Mouse (Mus musculus) forebrain, embryonic 11.5 days (tissue): ENCODE data around the gene Zbtb17. TPM values are rescaled to one million over a fixed set of nuclear protein-coding genes. Genes with fewer than 3 reads are reported as not detected.

Experiments
- ATAC-seq: fragments of 200-750 bp; cut with Nextera tagmentation; replicated peaks from 2 replicates; pipeline ENCODE4 v1.8.0; 2017; ENCODE audit warnings: moderate TSS enrichment; ENCODE audit not compliant: low FRiP score
- DNase-seq: peaks from one replicate; pipeline ENCODE4 v3.0.0-alpha.2; 2017; ENCODE audit warnings: low spot score
- H3K27ac ChIP-seq: fragments of 300-500 bp; sonication (generic); 2 replicates; pipeline ENCODE4 v1.5.1; 2014; ENCODE audit warnings: low read depth, low read length
- H3K27me3 ChIP-seq: fragments of 300-500 bp; sonication (generic); 2 replicates; pipeline ENCODE4 v1.6.1; 2014; ENCODE audit warnings: mild to moderate bottlenecking, low read length, mixed read lengths; ENCODE audit not compliant: control insufficient read depth, insufficient read depth
- H3K36me3 ChIP-seq: fragments of 300-500 bp; sonication (generic); 2 replicates; pipeline ENCODE4 v1.6.1; 2014; ENCODE audit warnings: mild to moderate bottlenecking, low read length, moderate library complexity, mixed read lengths; ENCODE audit not compliant: control insufficient read depth, insufficient read depth
- H3K4me1 ChIP-seq: fragments of 300-500 bp; sonication (generic); replicated peaks from 2 replicates; pipeline ENCODE4 v1.6.1; 2014; ENCODE audit warnings: low read length, mixed read lengths; ENCODE audit not compliant: control insufficient read depth, insufficient read depth
- H3K4me2 ChIP-seq: fragments of 300-500 bp; sonication (generic); 2 replicates; pipeline ENCODE4 v1.6.1; 2014; ENCODE audit warnings: low read depth, mild to moderate bottlenecking, low read length, moderate library complexity, mixed read lengths; ENCODE audit not compliant: severe bottlenecking
- H3K4me3 ChIP-seq: fragments of 300-500 bp; sonication (generic); 2 replicates; pipeline ENCODE4 v1.5.1; 2014; ENCODE audit warnings: low read depth, low read length
- H3K9ac ChIP-seq: fragments of 300-500 bp; sonication (generic); 2 replicates; pipeline ENCODE4 v1.6.1; 2014; ENCODE audit warnings: low read length
- H3K9me3 ChIP-seq: fragments of 300-500 bp; sonication (generic); 2 replicates; pipeline ENCODE4 v1.6.1; 2016; ENCODE audit warnings: low read length, mixed read lengths; ENCODE audit not compliant: control insufficient read depth
- WGBS: fragments of 180-500 bp; shearing (Covaris S2); extraction: QIAGEN DNeasy Blood & Tissue Kit; methylation state at CpG from one replicate; pipeline ENCODE4 v1.1.7; 2014; 5-methylcytosine and 5-hydroxymethylcytosine counted together
- polyA plus RNA-seq: library from polyadenylated mRNA; unstranded; fragments of >200 nt; fragmentation: Nextera tagmentation; extraction: Ambion mirVana; gene quantifications from 2 replicates; pipeline ENCODE4 v1.2.1, GENCODE M21; 2014

Gene Zbtb17
- polyA plus RNA-seq, 1 experiment from 2014 or later, result 50.8 TPM

DNA sequence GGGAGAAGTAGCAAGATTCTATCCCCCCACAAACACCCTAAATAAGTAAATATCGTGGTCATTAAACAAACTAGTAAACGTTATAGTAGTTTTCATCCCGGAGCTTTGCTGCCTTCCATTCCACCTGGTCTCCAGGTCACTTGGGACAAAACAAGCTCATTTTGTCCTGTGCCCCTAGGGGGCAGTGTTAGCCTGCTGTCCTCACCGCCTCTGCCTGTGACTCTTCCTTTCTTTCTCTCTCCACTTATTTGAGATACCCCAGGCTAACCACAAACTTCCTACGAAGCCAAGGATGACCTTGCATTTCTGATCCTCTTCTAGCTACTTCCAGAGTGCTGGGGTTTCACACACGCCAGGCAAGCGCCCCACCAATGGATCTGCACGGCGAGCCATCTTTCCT, 13.5 kb upstream of the Zbtb17 start:
- Histone ChIP-seq H3K4me1 (0 out of 2 replicates have a peak, but pooled peaks cover 2% of the 10 kb centered on the region), H3K4me2 (no peak overlapping the region), H3K27me3 (no peaks in the 10 kb centered on the region; the same call in 1 of the 2 replicates), H3K4me3 (no peak overlapping the region), H3K9me3 (no peaks in the 10 kb centered on the region), H3K9ac (no peak overlapping the region), H3K27ac (no peak overlapping the region), H3K36me3 (no peaks in the 10 kb centered on the region)
- ATAC-seq (no peak), DNase-seq (peak; percentile 78)
- WGBS, result 53% methylated on average over 9 of the region's 9 CpGs

DNA sequence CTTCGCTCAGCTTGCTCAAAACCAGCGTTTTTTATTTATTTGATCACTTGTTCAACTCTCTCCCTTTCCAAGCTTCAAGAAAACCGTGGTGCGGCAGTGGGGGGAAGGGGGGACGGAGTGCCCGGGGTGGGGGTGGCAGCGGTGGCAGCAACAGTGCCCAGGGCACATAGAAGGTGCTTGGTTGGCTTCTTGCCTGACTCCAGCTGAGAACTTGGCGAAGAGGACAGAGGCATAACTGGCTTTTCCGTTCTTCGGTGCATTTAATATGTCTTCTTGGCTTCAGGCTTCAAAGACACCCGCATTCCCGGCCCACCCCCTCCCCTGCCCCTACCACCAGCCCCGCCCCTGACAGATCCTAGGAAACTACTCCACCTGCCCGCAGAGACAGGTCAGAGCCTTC, 11.8 kb upstream of the Zbtb17 start:
- H3K9ac ChIP-seq, result no peak overlapping the region
- DNase-seq (no peak), ATAC-seq (no peak)
- WGBS, result 79% methylated on average over 14 of the region's 14 CpGs
- H3K4me1 ChIP-seq, result no peaks in the 10 kb centered on the region
- H3K9me3 ChIP-seq, result no peaks in the 10 kb centered on the region
- no peaks in the 10 kb centered on the region for H3K36me3 ChIP-seq
- no peak overlapping the region for H3K4me2 ChIP-seq
- H3K27ac ChIP-seq, result no peak overlapping the region
- H3K27me3 ChIP-seq, result no peaks in the 10 kb centered on the region
- H3K4me3 ChIP-seq, result no peak overlapping the region

DNA sequence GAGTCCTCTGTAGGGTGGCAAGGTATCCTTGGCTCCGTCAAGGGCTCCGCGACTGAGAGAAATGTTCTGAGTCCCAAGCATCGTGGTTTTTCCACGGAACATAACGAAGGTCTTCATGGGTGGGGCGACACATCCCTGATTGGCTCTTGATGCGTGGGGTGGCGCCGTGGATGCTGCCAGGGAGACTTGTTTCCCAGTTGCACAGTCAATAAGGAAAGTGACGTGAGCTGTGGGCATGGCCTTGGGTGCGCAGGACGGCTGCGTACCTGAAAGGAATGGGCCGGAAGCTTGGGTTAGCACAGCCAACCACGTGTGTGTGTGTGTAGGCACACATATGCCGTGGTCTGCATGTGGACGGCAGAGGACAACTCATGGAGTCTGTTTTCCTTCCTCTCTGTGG, 11.3 kb upstream of the Zbtb17 start:
- Histone ChIP-seq H3K9me3 (no peaks in the 10 kb centered on the region), H3K27me3 (no peaks in the 10 kb centered on the region), H3K4me1 (no peaks in the 10 kb centered on the region), H3K4me2 (no peak overlapping the region), H3K9ac (no peak overlapping the region), H3K36me3 (no peaks in the 10 kb centered on the region), H3K27ac (no peak overlapping the region), H3K4me3 (no peak overlapping the region)
- 84% methylated on average over 18 of the region's 18 CpGs for WGBS
- DNase-seq (no peak), ATAC-seq (no peak)

DNA sequence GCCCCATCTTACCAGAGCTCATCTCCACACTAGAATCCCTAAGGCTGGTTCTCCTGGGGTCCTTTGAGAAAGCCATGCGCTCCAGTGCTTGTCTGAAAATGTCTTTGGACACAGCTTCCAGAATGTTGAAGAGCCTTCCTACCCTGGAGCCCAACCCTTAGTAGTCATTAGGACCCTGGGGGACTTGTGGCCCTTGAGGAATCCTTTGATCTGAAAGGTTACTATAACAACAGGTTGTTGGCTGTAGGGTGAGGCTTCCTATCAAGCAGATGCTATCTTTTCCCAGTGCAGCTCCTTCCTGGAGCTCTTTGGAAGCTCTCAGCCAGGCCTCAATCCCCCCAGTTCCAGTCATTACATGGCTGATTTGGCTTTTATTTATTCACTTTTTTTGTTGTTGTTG, 8.5 kb upstream of the Zbtb17 start, which contains the start of gene Srarp:
Srarp (minus strand) TSS at position 132 of the 400 bp plus-strand sequence.
- H3K27me3 ChIP-seq, result no peaks in the 10 kb centered on the region
- H3K36me3 ChIP-seq, result no peaks in the 10 kb centered on the region
- H3K9me3 ChIP-seq, result no peaks in the 10 kb centered on the region
- H3K4me3 ChIP-seq, result no peak within 1 kb of the TSS
- DNase-seq (no peak), ATAC-seq (no peak)
- no peak within 1 kb of the TSS for H3K27ac ChIP-seq
- H3K4me1 ChIP-seq, result no peaks in the 10 kb centered on the region
- no peak within 1 kb of the TSS for H3K4me2 ChIP-seq
- 95% methylated on average over 1 of the region's 1 CpGs for WGBS
- H3K9ac ChIP-seq, result no peak within 1 kb of the TSS

DNA sequence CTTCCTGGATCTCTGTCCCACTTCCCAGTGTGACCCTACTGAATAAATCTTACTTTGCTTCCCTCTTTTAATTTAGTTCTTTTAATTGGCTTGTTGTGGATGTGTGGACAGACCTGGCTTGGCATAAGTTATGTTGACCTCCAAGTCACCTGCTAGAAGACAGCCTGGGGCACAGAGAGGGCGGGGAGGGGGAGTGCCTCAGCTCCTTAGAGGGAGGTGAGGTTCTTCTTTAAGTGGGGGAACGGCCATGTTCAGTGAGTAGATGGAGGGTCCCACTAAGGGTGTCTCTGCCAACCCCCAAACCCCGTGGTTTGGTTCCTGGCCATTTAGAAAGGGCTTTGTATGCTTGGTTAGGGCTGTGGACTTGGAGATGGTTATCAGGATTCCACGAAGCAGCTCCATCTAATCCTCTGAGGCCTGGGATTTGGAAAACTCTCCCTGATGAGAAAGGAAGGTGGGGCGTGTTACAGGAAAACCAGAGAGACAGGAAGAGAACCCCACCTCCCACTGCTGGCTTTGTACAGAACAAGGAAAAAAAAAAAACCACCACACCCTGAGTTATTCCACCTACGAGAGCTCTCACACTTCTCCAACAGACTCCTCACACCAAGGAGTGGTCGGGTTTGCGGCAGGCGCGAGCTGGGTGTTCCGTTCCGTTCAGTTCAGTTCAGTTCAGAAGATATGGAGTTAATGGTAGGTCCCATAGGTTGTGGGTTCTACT, 5.2 kb upstream of the Zbtb17 start:
- no peak overlapping the region for H3K27ac ChIP-seq
- H3K9ac ChIP-seq, result no peak overlapping the region
- no peaks in the 10 kb centered on the region for H3K9me3 ChIP-seq
- no peak for ATAC-seq
- H3K36me3 ChIP-seq, result no peaks in the 10 kb centered on the region
- no peak overlapping the region for H3K4me3 ChIP-seq
- H3K27me3 ChIP-seq, result no peaks in the 10 kb centered on the region
- no peaks in the 10 kb centered on the region for H3K4me1 ChIP-seq
- 85% methylated on average over 12 of the region's 12 CpGs for WGBS
- no peak for DNase-seq
- H3K4me2 ChIP-seq, result no peak overlapping the region

DNA sequence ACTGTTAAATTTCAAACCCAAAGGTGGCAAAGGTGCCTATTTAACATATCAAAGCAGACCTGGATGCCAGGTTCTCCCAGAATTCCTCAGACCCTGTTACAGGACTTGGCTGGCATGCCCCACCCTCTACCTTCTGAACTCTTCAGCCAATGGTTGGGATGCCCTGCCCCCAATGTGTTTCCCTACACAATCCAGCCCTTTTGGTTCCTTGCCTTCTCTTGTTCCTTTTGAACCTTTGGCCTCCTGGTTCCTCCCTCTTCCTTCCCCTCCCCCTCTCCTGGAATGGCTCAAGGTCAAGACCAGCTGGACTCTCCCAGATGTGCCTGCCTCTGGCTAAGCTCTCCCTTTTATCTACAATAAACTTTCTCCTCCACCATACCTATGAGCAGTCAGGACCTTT, 3.6 kb upstream of the Zbtb17 start:
- Histone ChIP-seq H3K9me3 (no peaks in the 10 kb centered on the region), H3K36me3 (no peaks in the 10 kb centered on the region), H3K27ac (no peak overlapping the region), H3K4me1 (peaks cover 6% of the 10 kb centered on the region), H3K4me3 (no peak overlapping the region), H3K27me3 (no peaks in the 10 kb centered on the region), H3K9ac (no peak overlapping the region), H3K4me2 (no peak overlapping the region)
- DNase-seq, result no peak
- ATAC-seq, result no peak

DNA sequence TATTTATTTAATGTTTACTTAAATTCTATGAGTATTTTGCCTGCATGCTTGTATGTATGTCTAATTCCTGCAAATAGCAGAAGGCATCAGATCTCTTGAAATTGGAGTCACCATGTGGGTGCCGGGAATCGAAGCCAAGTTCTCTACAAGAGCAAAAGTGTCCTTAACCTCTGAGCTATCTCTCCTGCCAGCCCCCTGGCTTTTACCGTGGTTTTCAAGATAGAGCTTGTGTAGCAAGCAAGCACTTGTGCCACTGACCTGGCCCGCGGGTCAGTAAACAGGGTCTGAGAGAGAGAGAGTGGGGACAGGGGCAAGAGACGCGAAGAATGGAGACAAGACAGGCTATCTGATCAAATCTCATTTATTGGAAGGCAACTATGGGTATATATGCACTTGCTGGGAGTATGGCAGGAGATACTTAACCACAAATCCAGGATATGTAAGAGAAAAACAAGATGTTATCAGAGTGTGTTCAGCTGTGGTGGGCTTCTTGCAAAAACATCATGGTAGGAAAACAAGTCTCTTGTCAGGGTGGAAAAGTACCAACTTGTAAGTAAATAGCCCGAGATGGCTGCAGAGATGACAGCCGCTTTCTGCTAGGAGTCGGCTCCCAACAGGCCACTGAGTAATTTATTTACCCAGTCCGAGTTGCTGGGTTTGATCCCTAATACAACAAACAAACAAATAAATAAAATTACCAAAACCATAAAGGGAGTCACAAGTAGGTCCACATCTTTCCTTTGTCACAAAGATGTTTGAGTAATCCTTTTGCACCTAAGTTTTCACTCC, 619 bp upstream of the Zbtb17 start:
- Histone ChIP-seq H3K27me3 (no peaks in the 10 kb centered on the region), H3K4me2 (peak overlapping the region; percentile 48), H3K9ac (peak overlapping the region; percentile 97), H3K9me3 (no peaks in the 10 kb centered on the region), H3K4me3 (peak overlapping the region; percentile 99), H3K4me1 (peaks cover 7% of the 10 kb centered on the region), H3K27ac (no peak overlapping the region), H3K36me3 (no peaks in the 10 kb centered on the region; the same call in 1 of the 2 replicates)
- no peak for DNase-seq
- 54% methylated on average over 11 of the region's 11 CpGs for WGBS
- no peak for ATAC-seq

DNA sequence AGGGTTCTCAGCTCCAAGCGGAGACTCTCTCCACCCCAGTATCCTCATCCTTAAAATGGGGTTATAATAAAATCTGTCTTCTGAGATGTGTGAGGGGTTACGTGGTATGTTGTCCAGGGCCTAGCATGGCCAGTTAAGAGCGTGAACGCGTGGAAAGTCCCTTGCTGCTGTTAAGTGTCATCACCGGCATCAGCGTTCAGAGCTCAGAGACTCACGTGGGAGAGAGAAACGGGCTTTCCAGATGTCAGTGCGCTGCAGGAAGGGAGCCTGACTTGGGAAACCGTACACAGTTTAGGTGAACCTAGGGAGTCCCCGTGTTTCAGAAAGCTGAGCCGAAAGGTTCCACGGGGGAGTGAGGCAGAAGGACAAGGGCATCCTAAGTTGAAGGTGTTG, 870 bp downstream of the Zbtb17 start:
- H3K27ac ChIP-seq, result no peak overlapping the region
- peaks cover 7% of the 10 kb centered on the region for H3K4me1 ChIP-seq
- WGBS, result 21% methylated on average over 14 of the region's 14 CpGs
- ATAC-seq (no peak), DNase-seq (no peak)
- H3K4me2 ChIP-seq, result peak overlapping the region; percentile 90
- peak overlapping the region; percentile 99 for H3K4me3 ChIP-seq
- no peaks in the 10 kb centered on the region for H3K27me3 ChIP-seq
- peak overlapping the region; percentile 97 for H3K9ac ChIP-seq
- H3K9me3 ChIP-seq, result no peaks in the 10 kb centered on the region
- H3K36me3 ChIP-seq, result peaks cover 6% of the 10 kb centered on the region; the same call in 1 of the 2 replicates
